Mouse (Mus musculus) CH12.LX (cell line): ENCODE measurements at regions not wholly inside any gene's neighbourhood (a gene's known extent, or its start where the extent isn't known, plus 50 kb on each side); places are given as distances from the start of the nearest gene placed in this dataset.

Experiments
- DNase-seq: peaks from one replicate; pipeline ENCODE4 v3.0.0-alpha.2; 2013; ENCODE audit errors: extremely low read depth
- H3K27ac ChIP-seq: 2 replicates; pipeline ENCODE4 v1.5.1; 2012; ENCODE audit warnings: low read depth, mild to moderate bottlenecking, control low read depth, moderate library complexity; ENCODE audit not compliant: insufficient read depth
- H3K27me3 ChIP-seq: replicated peaks from 2 replicates; pipeline ENCODE3; 2012; ENCODE audit warnings: inconsistent platforms
- H3K36me3 ChIP-seq, 2 experiments: replicated peaks in 1 of 2; 2 replicates each; pipeline versions ENCODE3 to v1.6.1; 2012; ENCODE audit warnings: inconsistent platforms in 1 of 2, low read length in 1 of 2, mild to moderate bottlenecking in 1 of 2, mixed read lengths in 1 of 2, moderate library complexity in 1 of 2; ENCODE audit not compliant: control insufficient read depth in 1 of 2, insufficient read depth in 1 of 2
- H3K4me1 ChIP-seq, 2 experiments: 2 replicates each; pipeline ENCODE4 v1.6.1; 2012; ENCODE audit warnings: inconsistent platforms in 1 of 2, moderate library complexity in 1 of 2; ENCODE audit not compliant: insufficient read depth in 2 of 2, control insufficient read depth in 1 of 2
- H3K4me2 ChIP-seq: 2 replicates; pipeline ENCODE4 v1.6.1; 2012; ENCODE audit warnings: low read depth, mild to moderate bottlenecking, control low read depth; ENCODE audit not compliant: poor library complexity, insufficient read depth, severe bottlenecking
- H3K4me3 ChIP-seq, 3 experiments: fragments of 150-350 bp in 1 of 3; sonication (generic) in 1 of 3; replicated peaks in 1 of 3; 2 replicates each; pipeline versions ENCODE3 to v1.5.1; 2011 to 2012; ENCODE audit warnings: low read depth in 2 of 3, low read length in 2 of 3, mild to moderate bottlenecking in 2 of 3, moderate library complexity in 2 of 3, control low read depth in 1 of 3, improper control_type of control experiment in 1 of 3, inconsistent platforms in 1 of 3, mixed read lengths in 1 of 3; ENCODE audit not compliant: poor library complexity in 1 of 3
- H3K79me2 ChIP-seq: replicated peaks from 2 replicates; pipeline ENCODE4 v1.6.1; 2012; ENCODE audit warnings: mild to moderate bottlenecking, moderate library complexity; ENCODE audit not compliant: control insufficient read depth, poor library complexity, insufficient read depth, severe bottlenecking; ENCODE audit errors: extremely low read depth
- H3K9ac ChIP-seq: 2 replicates; pipeline ENCODE4 v1.6.1; 2012; ENCODE audit warnings: low read depth, mild to moderate bottlenecking, control low read depth, moderate library complexity; ENCODE audit not compliant: insufficient read depth
- H3K9me3 ChIP-seq: replicated peaks from 2 replicates; pipeline ENCODE3; 2012; ENCODE audit warnings: low read length, inconsistent platforms, mixed read lengths
- CTCF ChIP-seq, 2 experiments: IDR thresholded peaks in 1 of 2; conservative IDR thresholded peaks in 1 of 2; 2 replicates each; pipeline ENCODE4 v1.5.1; 2011 to 2012; ENCODE audit warnings: low read depth in 2 of 2, low read length in 2 of 2, improper control_type of control experiment in 1 of 2, inconsistent platforms in 1 of 2, mild to moderate bottlenecking in 1 of 2, moderate library complexity in 1 of 2
- HCFC1 ChIP-seq: IDR thresholded peaks from 2 replicates; pipeline ENCODE4 v1.6.1; 2012; ENCODE audit warnings: low read depth, mild to moderate bottlenecking, inconsistent platforms, low read length, improper control_type of control experiment
- IRF4 ChIP-seq: IDR thresholded peaks from 2 replicates; pipeline ENCODE4 v1.6.1; 2014; ENCODE audit warnings: low read depth, mild to moderate bottlenecking, inconsistent platforms, low read length, improper control_type of control experiment
- JUN ChIP-seq: IDR thresholded peaks from 2 replicates; pipeline ENCODE4 v1.6.1; 2011; ENCODE audit warnings: low read depth, mild to moderate bottlenecking, low read length, improper control_type of control experiment, moderate library complexity; ENCODE audit not compliant: insufficient read depth
- MAX ChIP-seq: IDR thresholded peaks from 2 replicates; pipeline ENCODE4 v1.6.1; 2011; ENCODE audit warnings: low read length, improper control_type of control experiment
- POLR2A ChIP-seq: IDR thresholded peaks from 2 replicates; pipeline ENCODE4 v1.6.1; 2011; ENCODE audit warnings: low read depth, mild to moderate bottlenecking, improper control_type of control experiment, low read length
- POLR2AphosphoS2 ChIP-seq: IDR thresholded peaks from 2 replicates; pipeline ENCODE4 v1.6.1; 2011; ENCODE audit warnings: low read depth, low read length, improper control_type of control experiment
- RAD21 ChIP-seq: IDR thresholded peaks from 2 replicates; pipeline ENCODE4 v1.6.1; 2011; ENCODE audit warnings: low read depth, mild to moderate bottlenecking, low read length, improper control_type of control experiment, moderate library complexity
- RCOR1 ChIP-seq: conservative IDR thresholded peaks from 2 replicates; pipeline ENCODE4 v1.6.1; 2012; ENCODE audit warnings: low read depth, mild to moderate bottlenecking, inconsistent platforms, low read length, improper control_type of control experiment
- SIN3A ChIP-seq: IDR thresholded peaks from 2 replicates; pipeline ENCODE4 v1.6.1; 2012; ENCODE audit warnings: low read length, improper control_type of control experiment, inconsistent platforms
- SMC3 ChIP-seq: IDR thresholded peaks from 2 replicates; pipeline ENCODE4 v1.6.1; 2011; ENCODE audit warnings: low read depth, low read length, improper control_type of control experiment
- TBP ChIP-seq: conservative IDR thresholded peaks from 2 replicates; pipeline ENCODE4 v1.6.1; 2011; ENCODE audit warnings: low read depth, low read length, improper control_type of control experiment
- TCF12 ChIP-seq: IDR thresholded peaks from 2 replicates; pipeline ENCODE4 v1.6.1; 2014; ENCODE audit warnings: low read depth, mild to moderate bottlenecking, inconsistent platforms, low read length, improper control_type of control experiment
- UBTF ChIP-seq: IDR thresholded peaks from 2 replicates; pipeline ENCODE4 v1.6.1; 2012; ENCODE audit warnings: low read depth, mild to moderate bottlenecking, inconsistent platforms, low read length, improper control_type of control experiment, moderate library complexity
- USF1 ChIP-seq: IDR thresholded peaks from 2 replicates; pipeline ENCODE4 v1.6.1; 2014; ENCODE audit warnings: low read depth, mild to moderate bottlenecking, inconsistent platforms, low read length, improper control_type of control experiment
- ZKSCAN1 ChIP-seq: IDR thresholded peaks from 2 replicates; pipeline ENCODE4 v1.6.1; 2012; ENCODE audit warnings: low read depth, inconsistent platforms, low read length, improper control_type of control experiment, borderline replicate concordance
- ZMIZ1 ChIP-seq: IDR thresholded peaks from 2 replicates; pipeline ENCODE4 v1.6.1; 2012; ENCODE audit warnings: low read depth, mild to moderate bottlenecking, inconsistent platforms, low read length, improper control_type of control experiment
- dilution Hi-C: fragments of 300-500 bp; cut with MboI; formaldehyde crosslinking; loops from 2 replicates; pipeline ENCODE4 v1.14.3; 2020; ENCODE audit warnings: low sequenced_read_pairs; ENCODE audit not compliant: extremely low pct_unique_long_range_greater_than_20kb, extremely low pct_ligation_motif_present
- in situ Hi-C: fragments of 300-500 bp; cut with MboI; formaldehyde crosslinking; loops from 3 replicates; pipeline ENCODE4 v1.14.3; 2019; ENCODE audit warnings: low sequenced_read_pairs, low pct_ligation_motif_present, low pct_unique_long_range_greater_than_20kb, mixed read lengths

DNA sequence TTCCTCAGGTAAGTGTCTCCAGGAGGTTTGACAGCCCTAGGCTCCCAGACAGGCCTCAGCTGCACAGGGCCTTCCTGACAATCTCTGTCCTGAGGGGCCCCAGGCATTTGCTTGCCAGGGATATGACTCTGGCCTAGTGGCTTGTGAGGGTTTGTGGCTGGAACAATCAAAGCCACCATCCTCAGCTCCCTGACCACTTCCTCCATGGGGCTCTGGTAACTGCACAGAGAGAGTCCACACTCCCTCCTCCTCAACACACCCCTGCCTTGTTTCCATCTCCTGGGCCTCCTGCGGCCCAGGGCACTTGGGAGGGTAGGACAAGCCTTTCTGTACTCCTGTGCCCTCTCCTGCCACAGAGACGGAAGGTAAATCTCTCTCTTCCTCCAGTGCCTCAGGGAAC is 144.6 kb downstream of the Zfp36l2 start:
- in situ Hi-C loops, result no loop called here
- Histone ChIP-seq H3K36me3 (no peaks in the 10 kb centered on the region), H3K27ac (no peak overlapping the region), H3K4me1 (peaks cover 2 to 17% of the 10 kb centered on the region in 2 experiments; a peak in 2 of 4 replicates), H3K4me2 (no peak overlapping the region), H3K79me2 (no peaks in the 10 kb centered on the region), H3K9ac (no peak overlapping the region), H3K27me3 (no peaks in the 10 kb centered on the region), H3K4me3 (no peak overlapping the region)
- DNase-seq, result no peak
- no peak for TF ChIP-seq CTCF (conservative IDR thresholded peaks at IDR 0.05 in 1 of 2, IDR thresholded peaks at IDR 0.05 in 1 of 2; ENCODE audit: low read depth in 2 of 2, low read length in 2 of 2)
- no peak for TF ChIP-seq HCFC1
- no peak for TF ChIP-seq POLR2A
- no peak for TF ChIP-seq MAX
- TF ChIP-seq RAD21, result no peak
- no peak for TF ChIP-seq IRF4
- TF ChIP-seq JUN, result no peak
- no peak for TF ChIP-seq TCF12
- TF ChIP-seq ZMIZ1, result no peak
- TF ChIP-seq, all 38 proteins: peak for 0
- peaks cover 12% of the 10 kb centered on the region for H3K9me3 ChIP-seq
- dilution Hi-C loops, result no loop called here

DNA sequence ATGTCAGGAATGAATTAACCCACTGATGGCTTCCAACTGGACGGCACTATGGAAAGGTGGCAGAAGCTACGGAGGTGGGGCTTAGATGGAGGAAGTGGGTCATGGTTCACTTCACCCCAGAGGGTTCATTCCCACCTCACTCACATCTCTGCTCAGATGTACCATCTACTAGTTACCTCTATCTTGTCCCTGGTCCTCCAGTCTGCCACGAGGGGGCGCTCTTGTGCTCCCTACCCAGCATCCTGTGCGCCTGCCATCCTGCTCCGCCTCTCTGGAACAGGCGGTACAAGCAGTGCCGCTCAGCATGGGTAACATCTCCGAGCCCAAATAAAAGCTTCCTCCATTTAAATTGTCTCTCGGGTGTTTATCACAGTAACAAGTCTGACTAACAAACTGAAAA is 148.3 kb downstream of the Zfp36l2 start:
- Histone ChIP-seq H3K79me2 (no peaks in the 10 kb centered on the region), H3K27ac (no peak overlapping the region), H3K27me3 (no peaks in the 10 kb centered on the region)
- TF ChIP-seq SIN3A, result no peak
- TF ChIP-seq SMC3, result peak; percentile 40
- TF ChIP-seq POLR2AphosphoS2, result no peak
- TF ChIP-seq MAX, result no peak
- TF ChIP-seq TBP, result no peak
- TF ChIP-seq RCOR1, result no peak
- no peak for TF ChIP-seq UBTF
- TF ChIP-seq ZMIZ1, result no peak
- peak; percentile 18 to 54; a peak in 2 of 4 replicates for TF ChIP-seq CTCF (conservative IDR thresholded peaks at IDR 0.05 in 1 of 2, IDR thresholded peaks at IDR 0.05 in 1 of 2; ENCODE audit: low read depth in 2 of 2, low read length in 2 of 2)
- TF ChIP-seq USF1, result no peak
- TF ChIP-seq TCF12, result no peak
- peak; percentile 11 for TF ChIP-seq RAD21
- TF ChIP-seq ZKSCAN1, result no peak
- TF ChIP-seq, all 38 proteins: peak for 3
- Histone ChIP-seq H3K4me1 (peaks cover 2 to 14% of the 10 kb centered on the region in 2 experiments; a peak in 3 of 4 replicates), H3K4me2 (no peak overlapping the region), H3K4me3 (no peak overlapping the region), H3K9me3 (peaks cover 2% of the 10 kb centered on the region), H3K9ac (no peak overlapping the region), H3K36me3 (no peaks in the 10 kb centered on the region)
- peak; percentile 37 for DNase-seq
- dilution Hi-C loops, result no loop called here
- in situ Hi-C loops, result no loop called here
